Mouse (Mus musculus) cerebellum, adult 11 months (tissue): ENCODE data around the gene Gm3336.
A peak's percentile ranks its signal among the peaks of the same experiment; 100 is the strongest.

Experiments
- DNase-seq: peaks from one replicate; pipeline ENCODE4 v3.0.0; 2022

Gm3336 gene

GRCm38 (mm10) chr8:70765838-70766570 is 47.7 kb downstream of the Gm3336 start:
- DNase-seq, result no peak

DNA sequence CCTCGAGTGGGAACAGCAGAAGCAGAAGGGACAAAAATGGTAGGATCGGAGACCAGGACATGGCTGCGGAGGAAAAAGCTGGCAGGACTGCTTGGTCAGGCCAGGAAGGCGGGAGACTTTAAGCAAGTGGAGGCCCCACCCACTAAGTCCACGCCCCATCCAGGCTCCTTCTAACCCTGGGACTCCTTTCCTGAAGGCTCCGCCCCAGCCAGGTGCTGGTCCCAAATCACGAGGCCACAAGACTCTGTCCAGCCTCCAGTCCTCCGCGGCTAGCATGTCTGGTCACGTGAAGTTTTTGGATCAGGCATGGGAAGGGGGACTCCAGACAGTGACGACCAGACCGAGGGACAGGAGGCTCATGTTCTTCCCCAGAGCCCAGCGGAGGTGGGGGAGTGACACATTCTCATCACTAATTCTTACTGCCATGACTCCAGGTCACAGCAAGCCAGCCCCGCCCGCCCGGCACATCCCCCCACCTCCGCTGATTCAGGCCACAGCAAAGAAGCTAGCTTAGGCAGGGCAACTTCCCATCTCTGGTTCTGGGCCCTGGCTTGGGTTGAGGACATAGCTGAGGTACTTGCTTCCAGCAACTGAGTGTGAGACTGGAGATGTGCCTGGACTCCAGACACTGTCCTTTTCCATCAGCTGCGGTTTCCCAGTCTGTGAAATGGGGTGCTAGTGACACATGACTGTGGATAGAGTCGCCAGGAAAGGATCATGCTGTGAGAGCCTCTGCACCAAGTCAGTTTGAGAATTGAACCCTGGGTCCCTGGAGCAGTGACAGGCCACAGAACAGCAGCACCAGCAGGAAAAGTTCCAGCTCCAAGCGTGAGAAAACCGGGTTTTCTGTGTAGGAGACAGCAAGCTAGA is 48.5 kb downstream of the Gm3336 start:
- DNase-seq, result peak; percentile 61

DNA sequence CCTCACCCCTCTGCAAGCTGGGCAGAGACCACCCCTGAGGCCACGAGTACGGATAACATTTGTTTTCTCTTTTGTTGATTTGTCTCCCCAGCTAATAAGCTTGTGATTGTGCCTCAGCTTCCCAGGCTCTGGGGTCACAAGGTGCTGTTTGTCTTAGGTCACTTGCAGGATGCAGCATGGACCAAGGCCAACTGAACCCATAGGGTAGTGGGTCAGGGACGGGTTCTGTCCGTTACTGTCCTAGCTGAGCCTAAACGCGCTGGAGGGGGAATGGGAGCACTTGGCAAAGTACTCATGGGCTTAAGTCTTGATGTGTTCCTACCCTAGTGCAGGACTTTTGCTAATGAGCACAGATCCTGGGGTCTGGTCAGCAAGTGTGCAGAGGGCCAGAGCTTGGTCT is 49.2 kb downstream of the Gm3336 start:
- DNase-seq, result no peak

- DNase-seq, result no peak
Measured at GRCm38 (mm10) chr8:70768231-70768776, 50.0 kb downstream of the Gm3336 start.

GRCm38 (mm10) chr8:70768956-70769355 is 50.6 kb downstream of the Gm3336 start:
- DNase-seq, result no peak

DNA sequence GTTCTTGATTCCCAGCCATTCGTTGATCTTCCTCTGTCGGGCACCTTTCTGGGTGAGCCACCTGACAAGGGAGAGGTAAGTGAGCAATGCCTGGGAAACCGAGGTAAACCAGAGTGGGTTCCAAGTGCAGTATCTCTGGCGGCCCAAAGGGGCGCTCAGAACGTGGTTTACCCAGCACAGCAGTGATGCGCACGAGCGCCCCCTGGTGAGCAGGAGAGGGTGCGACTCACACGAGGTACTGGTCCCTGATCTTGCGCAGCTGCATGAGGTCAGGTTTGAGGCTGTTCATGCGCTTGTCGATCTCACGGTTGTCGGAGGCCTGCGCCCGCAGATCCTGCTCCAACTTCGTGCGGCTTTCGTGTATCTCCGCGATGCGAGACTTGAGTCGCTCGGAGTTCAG is 51.0 kb downstream of the Gm3336 start:
- DNase-seq, result peak; percentile 92

DNA sequence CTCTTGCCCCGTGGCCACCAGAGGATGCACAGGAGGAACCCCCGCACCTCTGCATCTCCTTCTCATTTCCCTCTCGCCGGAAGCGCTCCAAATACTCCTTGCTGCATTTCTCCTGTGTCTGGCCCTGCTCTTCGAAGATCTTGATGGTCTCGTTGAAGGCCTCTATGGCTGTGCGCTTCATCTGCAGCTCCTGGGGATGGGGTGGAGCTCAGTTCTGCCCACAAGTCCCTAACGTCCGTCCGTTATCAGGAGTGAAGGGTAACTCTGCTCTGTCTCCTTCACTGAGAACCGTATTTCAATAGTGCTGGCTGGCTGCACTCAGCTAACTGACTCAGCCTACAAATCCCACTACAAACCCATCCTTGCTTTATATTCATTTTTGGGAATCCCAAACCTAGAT is 51.5 kb downstream of the Gm3336 start:
- no peak for DNase-seq

DNA sequence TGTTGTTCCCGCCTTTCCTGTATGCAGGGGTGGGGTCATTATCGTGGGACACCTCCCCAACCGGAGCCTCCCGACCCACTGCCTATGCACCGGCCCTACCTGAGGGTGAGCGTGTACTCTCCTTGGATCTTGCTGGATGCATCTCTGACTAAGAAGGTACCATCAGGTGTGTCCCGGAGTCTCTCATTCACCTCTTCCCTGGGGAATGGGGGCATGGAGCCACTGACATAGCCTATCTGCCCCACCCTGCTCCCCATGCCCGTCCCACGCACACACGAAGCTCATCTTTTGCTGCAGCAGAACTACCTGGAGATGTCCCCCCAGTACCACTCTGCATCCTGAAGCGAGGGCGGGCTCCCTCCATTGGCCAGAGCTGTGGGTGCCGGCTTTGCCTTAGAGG is 52.4 kb downstream of the Gm3336 start:
- DNase-seq, result no peak

DNA sequence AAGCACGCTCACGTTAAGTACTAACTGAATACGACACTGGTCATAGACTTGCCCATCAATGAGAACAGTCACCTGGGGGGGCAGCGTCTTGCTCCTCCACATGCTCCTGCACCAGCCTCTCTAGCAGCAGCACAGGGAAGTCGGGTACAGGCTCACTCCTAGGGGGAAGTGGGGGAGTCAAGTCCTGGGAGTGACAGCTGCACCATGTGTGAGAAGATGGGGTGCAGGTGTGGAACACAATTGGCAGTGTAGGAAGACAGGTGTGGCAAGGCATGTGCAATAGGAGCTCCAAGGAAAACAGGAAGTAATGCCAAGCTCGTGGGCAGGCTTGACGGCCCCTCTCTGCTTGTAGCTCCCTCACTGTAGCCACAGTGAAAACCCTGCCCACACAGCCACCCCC is 52.9 kb downstream of the Gm3336 start:
- no peak for DNase-seq

- no peak for DNase-seq
Measured at GRCm38 (mm10) chr8:70772075-70772474, 53.7 kb downstream of the Gm3336 start.
